Mouse (Mus musculus) limb, embryonic 14.5 days (tissue): ENCODE measurements around the gene Sowahb. TPM values are rescaled to one million over a fixed set of nuclear protein-coding genes. Genes with fewer than 3 reads are reported as not detected.

Experiments used
- ATAC-seq: fragments of 200-750 bp; cut with Nextera tagmentation; 2 replicates; pipeline ENCODE4 v1.8.0; 2017; ENCODE audit warnings: low read depth, moderate number of reproducible peaks, moderate TSS enrichment; ENCODE audit not compliant: low FRiP score
- DNase-seq: peaks from one replicate; pipeline ENCODE4 v3.0.0-alpha.2; 2015; ENCODE audit warnings: low spot score
- H3K27ac ChIP-seq: fragments of 300-500 bp; sonication (generic); replicated peaks from 2 replicates; pipeline ENCODE4 v1.5.1; 2014; ENCODE audit warnings: low read depth, mild to moderate bottlenecking, low read length, moderate library complexity, mixed read lengths
- H3K27me3 ChIP-seq: fragments of 300-500 bp; sonication (generic); 2 replicates; pipeline ENCODE4 v1.6.1; 2014; ENCODE audit warnings: low read length, mixed read lengths; ENCODE audit not compliant: control insufficient read depth, insufficient read depth
- H3K36me3 ChIP-seq: fragments of 300-500 bp; sonication (generic); 2 replicates; pipeline ENCODE4 v1.6.1; 2014; ENCODE audit warnings: mild to moderate bottlenecking, low read length, moderate library complexity, mixed read lengths; ENCODE audit not compliant: control insufficient read depth, insufficient read depth
- H3K4me1 ChIP-seq: fragments of 300-500 bp; sonication (generic); 2 replicates; pipeline ENCODE4 v1.6.1; 2014; ENCODE audit warnings: antibody characterized with exemption, low read length, mixed read lengths; ENCODE audit not compliant: control insufficient read depth, insufficient read depth
- H3K4me2 ChIP-seq: fragments of 300-500 bp; sonication (generic); replicated peaks from 2 replicates; pipeline ENCODE4 v1.6.1; 2014; ENCODE audit warnings: low read depth, mild to moderate bottlenecking, low read length, moderate library complexity; ENCODE audit not compliant: severe bottlenecking
- H3K4me3 ChIP-seq: fragments of 300-500 bp; sonication (generic); replicated peaks from 2 replicates; pipeline ENCODE4 v1.5.1; 2014; ENCODE audit warnings: low read length
- H3K9ac ChIP-seq: fragments of 300-500 bp; sonication (generic); 2 replicates; pipeline ENCODE4 v1.6.1; 2014; ENCODE audit warnings: mild to moderate bottlenecking, low read depth, low read length, moderate library complexity; ENCODE audit not compliant: severe bottlenecking
- H3K9me3 ChIP-seq: fragments of 300-500 bp; sonication (generic); 2 replicates; pipeline ENCODE4 v1.6.1; 2016; ENCODE audit warnings: low read length; ENCODE audit not compliant: control insufficient read depth
- POLR2A ChIP-seq: fragments of 200-500 bp; IDR thresholded peaks from 2 replicates; pipeline ENCODE4 v1.8.0; 2012; ENCODE audit warnings: inconsistent platforms, mild to moderate bottlenecking, moderate library complexity, borderline replicate concordance; ENCODE audit not compliant: insufficient read depth, insufficient read length; ENCODE audit errors: extremely low read depth
- WGBS: fragments of 180-500 bp; shearing (Covaris S2); extraction: QIAGEN DNeasy Blood & Tissue Kit; methylation state at CpG from one replicate; pipeline ENCODE4 v1.1.7; 2014; 5-methylcytosine and 5-hydroxymethylcytosine counted together
- polyA plus RNA-seq, 2 experiments: library from polyadenylated mRNA; depleted of rRNA in 1 of 2; stranded (reverse) in 1 of 2; unstranded in 1 of 2; fragments of >200 nt; fragmentation: Nextera tagmentation in 1 of 2; extraction: Ambion mirVana in 1 of 2; gene quantifications; 2 replicates each; pipeline versions ENCODE4 v1.2.1 to v1.2.3; 2012 to 2014

Sowahb gene
- polyA plus RNA-seq (2012; rRNA removed), result 0.24 and 0.34 TPM in 2 replicates
- polyA plus RNA-seq (2014; fragmentation: Nextera tagmentation; extraction: Ambion mirVana), result 0.68 and 0.73 TPM in 2 replicates

DNA sequence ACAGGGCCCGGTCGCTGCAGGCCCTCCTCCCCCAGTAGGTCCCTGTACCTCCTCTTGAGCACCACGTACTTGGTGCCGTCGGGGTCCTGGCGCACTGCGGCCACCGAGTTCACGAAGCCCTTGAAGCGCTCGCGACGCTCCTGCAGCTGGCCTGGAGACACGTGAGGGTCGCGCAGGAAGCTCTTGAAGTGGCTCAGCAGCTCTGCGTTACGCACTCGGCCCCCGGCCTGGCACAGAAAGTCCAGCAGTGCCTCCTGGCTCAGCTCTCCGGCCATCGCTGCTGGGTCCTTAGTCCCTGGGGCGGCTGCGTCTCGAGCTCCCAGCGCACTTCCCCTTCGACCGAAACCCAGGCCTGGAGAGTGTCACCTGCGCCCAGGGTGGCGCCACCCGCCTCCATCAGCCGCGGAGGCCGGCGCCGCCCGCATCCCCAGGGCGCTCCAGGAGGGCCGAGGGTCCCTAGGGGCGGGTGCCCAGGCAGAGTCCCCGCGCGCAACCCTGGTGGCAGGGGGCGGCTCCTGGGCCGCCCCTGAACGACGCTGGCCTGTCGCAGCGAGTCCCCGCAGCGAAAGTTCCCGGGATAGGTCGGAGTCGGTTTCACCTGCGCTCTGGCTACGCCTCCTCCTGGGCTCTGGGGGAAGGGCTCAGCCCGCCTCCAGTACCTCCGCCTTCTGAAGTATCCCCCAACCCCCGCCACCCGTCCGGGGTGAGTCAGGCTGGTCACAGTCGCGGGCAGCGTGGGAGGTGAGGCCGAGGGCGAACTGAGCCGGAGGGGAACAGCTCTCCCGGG is at the start of gene Sowahb:
Sowahb (minus strand) TSS at position 439 of the 787 bp plus-strand sequence.
- H3K27ac ChIP-seq, result no peak within 1 kb of the TSS
- DNase-seq, result no peak

GRCm38 (mm10) chr5:93093638-93094527 is 49.1 kb upstream of the Sowahb start:
- Histone ChIP-seq H3K36me3 (peaks cover 4% of the 10 kb centered on the region; the same call in 1 of the 2 replicates), H3K27me3 (no peaks in the 10 kb centered on the region), H3K4me3 (peak overlapping the region; percentile 82), H3K9me3 (no peaks in the 10 kb centered on the region), H3K27ac (peak overlapping the region; percentile 95), H3K4me1 (peaks cover 45% of the 10 kb centered on the region), H3K4me2 (peak overlapping the region; percentile 84), H3K9ac (peak overlapping the region; percentile 85)
- under 1% methylated on average over 44 of the region's 50 CpGs for WGBS
- no peak; the same call in none of the 2 replicates for ATAC-seq
- no peak for TF ChIP-seq POLR2A
- peak; percentile 36 for DNase-seq

More for the DNA sequence above, at the start of gene Sowahb:
- no peaks in the 10 kb centered on the region for H3K36me3 ChIP-seq
- TF ChIP-seq POLR2A, result no peak
- H3K4me1 ChIP-seq, result peaks cover 17% of the 10 kb centered on the region
- H3K4me2 ChIP-seq, result peak within 1 kb of the TSS; percentile 97
- peaks cover 64% of the 10 kb centered on the region for H3K27me3 ChIP-seq
- H3K4me3 ChIP-seq, result peak within 1 kb of the TSS; percentile 49
- ATAC-seq, result peak; percentile 51
- no peaks in the 10 kb centered on the region for H3K9me3 ChIP-seq
- WGBS, result under 1% methylated on average over 57 of the region's 68 CpGs
- peak within 1 kb of the TSS; percentile 41 for H3K9ac ChIP-seq

GRCm38 (mm10) chr5:93092857-93093622 is 48.2 kb upstream of the Sowahb start, which contains the start of gene Sept11:
Sept11 (plus strand) TSS chr5:93093437.
- H3K4me1 ChIP-seq, result peaks cover 38% of the 10 kb centered on the region
- peaks cover 4% of the 10 kb centered on the region; the same call in 1 of the 2 replicates for H3K36me3 ChIP-seq
- H3K27ac ChIP-seq, result peak within 1 kb of the TSS; percentile 95
- WGBS, result under 1% methylated on average over 35 of the region's 63 CpGs
- peak within 1 kb of the TSS; percentile 84 for H3K4me2 ChIP-seq
- H3K9ac ChIP-seq, result peak within 1 kb of the TSS; percentile 85
- peak; percentile 82; the same call in 1 of the 2 replicates for TF ChIP-seq POLR2A
- no peaks in the 10 kb centered on the region for H3K27me3 ChIP-seq
- DNase-seq (peak; percentile 91), ATAC-seq (peak; percentile 90)
- H3K4me3 ChIP-seq, result peak within 1 kb of the TSS; percentile 82
- H3K9me3 ChIP-seq, result no peaks in the 10 kb centered on the region

DNA sequence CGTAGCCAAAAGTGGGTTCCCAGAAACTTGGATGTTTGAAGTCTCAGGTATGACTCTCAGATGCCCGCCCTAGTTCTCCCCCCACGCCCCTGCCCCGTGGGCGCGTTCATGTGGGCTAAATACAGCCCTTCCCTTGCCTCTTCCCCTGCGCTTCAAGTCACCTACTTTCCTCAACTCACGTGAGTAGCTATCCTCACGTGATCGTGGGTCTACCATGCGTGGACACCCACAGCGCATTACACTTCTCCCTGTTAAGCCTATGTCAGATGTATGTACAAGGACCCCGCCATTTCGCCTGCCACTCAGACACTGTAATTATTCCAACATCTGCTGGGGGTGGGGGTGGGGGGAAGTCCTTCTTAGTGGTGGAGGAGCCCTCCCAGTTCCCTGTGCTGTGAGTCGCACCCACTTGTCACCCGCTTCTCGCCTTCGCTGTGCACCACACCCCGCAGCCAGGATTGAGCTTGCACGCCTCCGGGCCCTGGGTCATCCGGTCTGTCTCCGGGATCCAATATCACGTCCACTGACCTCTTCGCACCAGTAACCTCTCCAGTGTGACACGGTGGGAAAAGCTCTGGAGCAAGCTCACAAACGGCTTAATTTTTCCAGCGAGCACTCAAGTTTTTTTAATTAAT is 47.4 kb upstream of the Sowahb start:
- Histone ChIP-seq H3K4me3 (peak overlapping the region; percentile 82), H3K9me3 (no peaks in the 10 kb centered on the region), H3K4me1 (peaks cover 30% of the 10 kb centered on the region), H3K9ac (peak overlapping the region; percentile 85), H3K4me2 (peak overlapping the region; percentile 84), H3K27me3 (no peaks in the 10 kb centered on the region), H3K36me3 (no peaks in the 10 kb centered on the region), H3K27ac (0 out of 2 replicates have a peak overlapping the region, but pooled peaks have one; percentile 95)
- ATAC-seq, result no peak
- no peak for TF ChIP-seq POLR2A
- 3% methylated on average over 28 of the region's 28 CpGs for WGBS
- no peak for DNase-seq
